Mouse (Mus musculus) ES-Bruce4 (cell line): Measurements from ENCODE around the gene Prdm13. TPM values are rescaled to one million over a fixed set of nuclear protein-coding genes. Genes with fewer than 3 reads are reported as not detected.
A peak's percentile ranks its signal among the peaks of the same experiment; 100 is the strongest.

Experiments used
- H3K27ac ChIP-seq: 2 replicates; pipeline ENCODE4 v1.5.1; 2012; ENCODE audit warnings: low read length, inconsistent platforms; ENCODE audit not compliant: insufficient read depth
- H3K27me3 ChIP-seq: 2 replicates; pipeline ENCODE4 v1.6.1; 2012; ENCODE audit warnings: mild to moderate bottlenecking, low read length, inconsistent platforms; ENCODE audit not compliant: control insufficient read depth, poor library complexity, insufficient read depth, severe bottlenecking
- H3K36me3 ChIP-seq: 2 replicates; pipeline ENCODE4 v1.6.1; 2012; ENCODE audit warnings: inconsistent platforms, mild to moderate bottlenecking, low read length, moderate library complexity; ENCODE audit not compliant: control insufficient read depth, poor library complexity, insufficient read depth, severe bottlenecking
- H3K4me1 ChIP-seq: one replicate; pipeline ENCODE4 v1.8.1; 2011; ENCODE audit warnings: low read length; ENCODE audit not compliant: control insufficient read depth, insufficient read depth
- H3K4me3 ChIP-seq: 2 replicates; pipeline ENCODE4 v1.5.1; 2011; ENCODE audit warnings: low read depth, mild to moderate bottlenecking, low read length
- H3K9ac ChIP-seq: 2 replicates; pipeline ENCODE4 v1.6.1; 2012; ENCODE audit warnings: low read depth, mild to moderate bottlenecking, inconsistent platforms; ENCODE audit not compliant: poor library complexity, severe bottlenecking
- H3K9me3 ChIP-seq: replicated peaks from 2 replicates; pipeline ENCODE4 v1.6.1; 2012; ENCODE audit warnings: mild to moderate bottlenecking, low read length, inconsistent platforms; ENCODE audit not compliant: control insufficient read depth, poor library complexity, insufficient read depth, severe bottlenecking
- CTCF ChIP-seq: IDR thresholded peaks from one replicate; pipeline ENCODE4 v1.8.1; 2011; ENCODE audit warnings: low read depth, low read length
- EP300 ChIP-seq: IDR thresholded peaks from 2 replicates; pipeline ENCODE4 v1.6.1; 2011; ENCODE audit warnings: low read depth, low read length; ENCODE audit not compliant: insufficient read depth
- POLR2A ChIP-seq: IDR thresholded peaks from one replicate; pipeline ENCODE4 v1.8.1; 2011; ENCODE audit warnings: low read length; ENCODE audit not compliant: insufficient read depth
- polyA plus RNA-seq: library from polyadenylated mRNA; stranded (reverse); fragments of >200 nt; gene quantifications from 2 replicates; pipeline ENCODE4 v1.2.4, GENCODE M21; 2011; ENCODE audit warnings: low read depth; ENCODE audit not compliant: missing spikeins, insufficient read depth, insufficient read length

Prdm13 gene
- polyA plus RNA-seq, 1 experiment: not detected

DNA sequence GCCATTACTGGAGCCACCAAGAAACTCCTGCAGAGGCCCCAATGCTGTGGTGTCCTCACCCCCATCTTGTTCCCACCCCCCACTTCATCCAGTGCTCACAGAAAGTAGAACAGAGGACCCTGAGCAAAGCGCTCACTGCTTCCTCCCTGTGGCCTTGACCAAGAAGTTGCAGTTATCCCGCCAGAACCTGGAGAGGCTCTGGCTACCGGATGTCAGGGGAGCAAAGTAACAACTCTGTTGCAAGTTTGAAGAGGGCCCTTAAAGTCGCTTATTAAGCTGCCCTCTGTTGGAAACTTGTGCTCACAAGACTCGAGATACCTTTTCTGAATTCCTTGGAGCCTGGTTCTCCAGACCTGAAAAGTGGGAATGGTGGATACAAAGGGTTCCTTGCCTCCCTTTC lies 1.2 kb upstream of the Prdm13 start:
- Histone ChIP-seq H3K27me3 (peaks cover 45% of the 10 kb centered on the region), H3K4me3 (no peak overlapping the region), H3K4me1 (no peaks in the 10 kb centered on the region), H3K36me3 (no peaks in the 10 kb centered on the region), H3K27ac (no peak overlapping the region), H3K9ac (no peak overlapping the region), H3K9me3 (no peaks in the 10 kb centered on the region)
- TF ChIP-seq EP300 (no peak), CTCF (peak; percentile 31), POLR2A (no peak)

DNA sequence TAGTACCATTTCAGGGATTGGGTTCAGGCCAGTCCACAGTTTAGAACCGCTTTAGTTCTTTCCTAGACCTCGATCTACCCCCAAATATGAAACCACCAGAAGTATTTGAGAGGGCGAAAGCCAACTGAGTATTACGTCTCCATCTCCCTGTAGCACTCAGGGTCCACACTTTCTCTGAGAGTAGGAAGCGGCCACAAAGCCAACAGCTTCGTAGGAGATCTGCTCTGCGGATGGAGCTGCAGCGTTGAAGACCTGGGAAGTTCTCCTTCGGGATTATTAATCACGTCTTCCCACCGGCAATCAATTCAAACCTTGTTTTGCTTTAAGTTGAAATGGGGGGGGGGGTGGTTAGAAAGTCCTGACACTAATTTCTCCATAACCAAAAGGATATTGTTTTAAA lies 653 bp upstream of the Prdm13 start:
- H3K36me3 ChIP-seq: no peaks in the 10 kb centered on the region
- no peak overlapping the region for H3K4me3 ChIP-seq
- no peak overlapping the region for H3K27ac ChIP-seq
- peaks cover 45% of the 10 kb centered on the region for H3K27me3 ChIP-seq
- no peak overlapping the region for H3K9ac ChIP-seq
- H3K9me3 ChIP-seq: no peaks in the 10 kb centered on the region
- TF ChIP-seq POLR2A (no peak), EP300 (no peak), CTCF (no peak)
- H3K4me1 ChIP-seq: no peaks in the 10 kb centered on the region

DNA sequence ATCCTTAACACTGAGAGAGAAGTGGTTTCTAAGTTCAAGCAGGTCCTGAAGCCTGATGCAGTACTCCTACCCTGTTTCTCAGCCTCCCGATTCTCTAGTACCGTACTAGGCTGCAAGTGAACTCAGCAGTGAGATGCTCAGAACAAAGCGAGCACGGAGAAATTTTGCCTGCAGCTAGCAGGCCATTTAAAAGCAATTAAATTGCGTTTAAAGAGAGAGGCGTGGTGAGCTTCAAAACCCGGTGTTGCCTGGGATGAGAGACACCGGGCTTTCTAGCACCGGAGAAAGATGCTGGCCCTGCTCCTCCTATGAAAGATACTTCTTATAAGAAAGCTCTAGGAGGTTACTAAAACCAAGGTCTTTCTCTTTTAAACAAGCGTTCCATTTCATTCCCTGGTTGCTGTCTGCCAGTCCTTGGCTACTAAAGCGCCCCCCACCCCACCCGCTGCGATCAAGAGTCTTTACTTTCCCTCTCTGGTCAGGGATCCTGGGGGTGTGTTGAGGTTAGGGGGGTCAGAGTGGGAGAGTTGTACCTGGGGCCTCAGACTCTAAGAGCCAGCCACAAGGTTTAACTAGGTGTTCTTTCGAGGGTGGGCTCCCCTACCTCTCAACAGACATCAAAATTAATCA lies 1.3 kb downstream of the Prdm13 start:
- H3K4me3 ChIP-seq: no peak overlapping the region
- H3K9ac ChIP-seq: no peak overlapping the region
- no peak for TF ChIP-seq POLR2A
- no peak for TF ChIP-seq CTCF
- H3K27me3 ChIP-seq: peaks cover 31% of the 10 kb centered on the region
- H3K36me3 ChIP-seq: no peaks in the 10 kb centered on the region
- H3K4me1 ChIP-seq: no peaks in the 10 kb centered on the region
- no peak overlapping the region for H3K27ac ChIP-seq
- H3K9me3 ChIP-seq: no peaks in the 10 kb centered on the region

DNA sequence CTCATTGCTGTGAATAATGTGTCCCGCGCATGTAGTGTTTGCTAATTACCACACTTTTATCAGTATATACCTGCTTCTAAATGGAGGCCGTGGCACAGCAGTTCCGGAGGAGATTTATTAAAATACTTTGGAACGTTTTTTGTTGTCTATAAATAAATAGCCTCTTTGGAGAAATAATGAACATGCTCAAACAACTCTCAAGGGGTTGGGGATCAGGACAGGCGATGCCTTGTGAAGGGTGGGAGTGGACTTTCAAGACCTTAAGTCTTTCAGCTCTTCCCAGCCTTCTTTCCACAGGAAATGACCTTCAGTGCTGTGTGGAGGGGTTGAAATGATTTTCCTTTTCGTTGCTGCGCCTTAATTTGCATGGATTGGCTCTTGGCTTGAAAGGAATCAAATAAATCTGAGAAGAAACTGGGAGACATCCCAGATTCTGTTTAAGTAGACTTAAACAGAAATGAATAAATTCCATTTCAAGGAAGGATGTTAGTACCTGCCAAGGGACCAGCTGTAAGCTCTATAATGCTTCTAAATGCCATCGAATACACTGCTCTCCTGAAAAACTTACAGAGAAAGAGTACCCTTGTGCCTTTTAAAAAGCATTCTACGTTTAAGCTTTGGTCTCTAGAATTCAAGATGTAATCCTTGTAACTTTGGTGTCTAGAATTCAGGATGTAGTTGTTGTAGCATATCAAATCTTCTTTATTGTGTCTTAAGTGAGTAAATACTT lies 3.2 kb downstream of the Prdm13 start:
- H3K27me3 ChIP-seq: peaks cover 19% of the 10 kb centered on the region
- no peak overlapping the region for H3K4me3 ChIP-seq
- no peaks in the 10 kb centered on the region for H3K36me3 ChIP-seq
- no peak overlapping the region for H3K27ac ChIP-seq
- TF ChIP-seq POLR2A (no peak), CTCF (no peak), EP300 (no peak)
- no peak overlapping the region for H3K9ac ChIP-seq
- H3K9me3 ChIP-seq: no peaks in the 10 kb centered on the region
- no peaks in the 10 kb centered on the region for H3K4me1 ChIP-seq

DNA sequence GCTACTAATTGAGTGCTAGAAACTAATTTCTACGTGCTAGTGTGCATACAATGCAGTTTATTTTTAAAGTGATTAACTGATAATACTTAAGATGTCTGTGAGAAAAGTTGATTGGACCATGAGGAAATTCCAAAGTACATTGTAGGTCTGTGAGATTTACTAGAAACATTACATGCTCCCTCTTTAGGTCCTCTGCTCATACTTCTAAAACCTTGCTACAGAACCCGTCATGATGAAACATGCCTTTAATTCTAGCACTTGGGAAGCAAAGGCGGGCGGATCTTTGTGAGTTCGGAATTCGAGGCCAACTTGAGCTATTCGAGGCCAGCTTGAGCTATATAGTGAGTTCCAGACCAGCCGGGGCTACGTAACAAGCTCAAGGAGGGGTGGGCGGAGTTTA lies 4.8 kb downstream of the Prdm13 start:
- no peak overlapping the region for H3K4me3 ChIP-seq

DNA sequence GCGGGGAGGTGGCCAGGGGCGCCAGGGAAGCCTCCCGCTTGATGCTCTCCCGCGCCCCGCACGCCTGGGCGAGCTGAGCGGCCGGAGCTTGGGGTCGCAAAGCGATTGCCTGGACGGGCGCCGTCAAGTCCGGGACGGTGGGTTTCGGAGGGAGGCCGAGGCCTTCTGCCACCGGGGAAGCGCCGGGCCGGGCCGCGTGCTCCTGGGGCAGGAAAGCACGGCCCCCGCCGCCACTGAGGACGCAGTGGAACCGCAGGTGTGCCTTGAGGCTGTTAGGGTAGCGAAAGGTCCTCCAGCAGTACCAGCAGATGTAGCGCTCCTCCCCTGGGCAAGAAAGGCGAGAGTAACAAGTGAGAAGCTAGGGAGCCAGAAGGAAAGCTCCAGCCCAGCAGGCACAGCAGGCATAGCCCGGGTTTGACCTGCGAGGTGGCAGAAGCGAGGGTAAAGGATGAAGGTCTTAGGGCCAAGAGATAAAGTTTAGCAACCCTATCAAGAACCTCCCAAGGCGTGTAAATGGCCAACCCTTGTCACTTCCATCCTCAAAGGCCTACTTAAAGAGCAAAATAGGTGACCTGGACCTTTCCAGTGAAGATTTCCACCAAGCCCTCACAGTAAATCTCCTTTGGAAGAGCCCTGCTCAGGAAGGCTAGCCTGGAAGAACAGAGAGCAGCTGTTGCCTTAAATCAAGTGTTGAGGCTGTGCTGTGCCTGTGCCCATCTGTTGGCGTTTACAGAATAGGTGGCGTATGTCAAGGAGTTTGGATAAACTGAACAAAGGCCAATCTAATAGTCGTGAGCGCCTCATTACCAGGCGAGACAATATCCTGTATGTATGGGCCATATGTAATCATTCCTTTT lies 5.9 kb downstream of the Prdm13 start:
- Histone ChIP-seq H3K27ac (no peak overlapping the region), H3K9me3 (no peaks in the 10 kb centered on the region), H3K4me1 (no peaks in the 10 kb centered on the region), H3K36me3 (no peaks in the 10 kb centered on the region), H3K9ac (peak overlapping the region; percentile 75), H3K27me3 (peaks cover 5% of the 10 kb centered on the region), H3K4me3 (peak overlapping the region; percentile 51)
- no peak for TF ChIP-seq CTCF
- no peak for TF ChIP-seq EP300
- no peak for TF ChIP-seq POLR2A

More for the DNA sequence above, 4.8 kb downstream of the Prdm13 start:
- Histone ChIP-seq H3K4me1 (no peaks in the 10 kb centered on the region), H3K36me3 (no peaks in the 10 kb centered on the region), H3K27ac (no peak overlapping the region), H3K9ac (no peak overlapping the region), H3K27me3 (peaks cover 14% of the 10 kb centered on the region), H3K9me3 (no peaks in the 10 kb centered on the region)
- TF ChIP-seq POLR2A (no peak), EP300 (no peak), CTCF (no peak)
